Comparison of ENCODE assay signal across 11 mouse cellular contexts in genomic region chr13:34050479-34050878, GRCm38 (mm10). TPM values are rescaled to one million over a fixed set of nuclear protein-coding genes. Genes with fewer than 3 reads are reported as not detected.
DNase-seq lines count a peak whose midpoint lies in the region; ATAC-seq and TF ChIP-seq lines count a peak whose summit lies in the region.
"Had no signal": no experiment of that assay in that cellular context is flagged by ENCODE, and none has a peak within 500 bp of the region (broad histone marks: within the 10 kb centered on the region; RNA-seq: fewer than 3 reads in every experiment).

No protein-coding gene starts in this region.

- no peaks in the 10 kb centered on the region for H3K9me3 ChIP-seq in heart, embryonic 10.5 days
- H3K9me3 ChIP-seq in midbrain, embryonic 11.5 days (ENCODE audit: control insufficient read depth, low read length) = no peaks in the 10 kb centered on the region

- no peak overlapping the region for H3K27ac ChIP-seq in heart, embryonic 10.5 days
- no peak overlapping the region for H3K27ac ChIP-seq in left cerebral cortex, adult 2 months
- no peak overlapping the region for H3K27ac ChIP-seq in midbrain, embryonic 11.5 days (ENCODE audit: low read depth, low read length)
- H3K27ac ChIP-seq: liver, embryonic 14.5 days had no signal

- no peak for ATAC-seq in midbrain, embryonic 11.5 days (ENCODE audit: low FRiP score)

- DNase-seq in heart, embryonic 10.5 days (ENCODE audit: low spot score) = peak; percentile 50
- no peak for DNase-seq in heart, adult 8-10 months (ENCODE audit: low spot score)
- peak; percentile 44 to 51 for DNase-seq in adrenal gland, postnatal 36 days
- peak; percentile 46 to 56 for DNase-seq in left cerebral cortex, adult 2 months (ENCODE audit: extremely low spot score in 1 of 2, low spot score in 2 of 2)
- peak; percentile 34 for DNase-seq in right cerebral cortex, postnatal 14 days
- no peak for DNase-seq in cerebellum, adult 11 months
- no peak for DNase-seq in midbrain, embryonic 11.5 days (ENCODE audit: low spot score, missing footprints)
- DNase-seq: gastrocnemius, postnatal 10 days; layer of hippocampus, postnatal 36 days had no signal

- 92% methylated on average over 8 of the region's 8 CpGs for WGBS in heart, embryonic 10.5 days
- 94% methylated on average over 8 of the region's 8 CpGs for WGBS in midbrain, embryonic 11.5 days

- peaks cover 54% of the 10 kb centered on the region for H3K36me3 ChIP-seq in heart, embryonic 10.5 days
- H3K36me3 ChIP-seq in midbrain, embryonic 11.5 days (ENCODE audit: control insufficient read depth, insufficient read depth, low read length) = no peaks in the 10 kb centered on the region

- no peak overlapping the region for H3K4me3 ChIP-seq in heart, embryonic 10.5 days
- H3K4me3 ChIP-seq in left cerebral cortex, adult 2 months = no peak overlapping the region
- no peak overlapping the region for H3K4me3 ChIP-seq in midbrain, embryonic 11.5 days (ENCODE audit: low read depth, low read length)
- H3K4me3 ChIP-seq: erythroblast, embryonic 14.5 days had no signal

- H3K4me1 ChIP-seq in heart, embryonic 10.5 days = 0 out of 2 replicates have a peak, but pooled peaks cover 3% of the 10 kb centered on the region
- H3K4me1 ChIP-seq in midbrain, embryonic 11.5 days (ENCODE audit: control insufficient read depth, insufficient read depth, low read length) = no peaks in the 10 kb centered on the region

- no peaks in the 10 kb centered on the region for H3K27me3 ChIP-seq in heart, embryonic 10.5 days (ENCODE audit: insufficient read depth, poor library complexity, severe bottlenecking)
- no peaks in the 10 kb centered on the region for H3K27me3 ChIP-seq in midbrain, embryonic 11.5 days (ENCODE audit: control insufficient read depth, insufficient read depth, low read length)

- no peak overlapping the region for H3K4me2 ChIP-seq in midbrain, embryonic 11.5 days

- H3K9ac ChIP-seq in midbrain, embryonic 11.5 days (ENCODE audit: low read length) = no peak overlapping the region
- H3K9ac ChIP-seq: liver, embryonic 14.5 days had no signal

- no peak for TF ChIP-seq CTCF in left cerebral cortex, adult 2 months (IDR thresholded peaks at IDR 0.05)

- intact Hi-C loops in left cerebral cortex, adult 2 months (cut with DNase I) = loop anchor here (1.0 kb wide), 1 partner anchor 46 kb away; no protein-coding TSS in a partner anchor

RNA-seq across cellular contexts. Expression of gene Bphl, which starts 13.1 kb away (rescaled TPM):
- polyA plus RNA-seq in heart, embryonic 10.5 days (2016; fragmentation: Nextera tagmentation; extraction: Ambion mirVana) = 41.5 and 45.1 TPM in 2 replicates
- 10 to 100 TPM; 39.1 to 47.7 (median 43.9) TPM for total RNA-seq in heart, adult 8-10 months (2022)
- total RNA-seq in adrenal gland, postnatal 36 days (2021) = 10 to 100 TPM; 89.7 to 98.7 TPM
- 10 to 100 TPM; 41.8 to 45.8 TPM for total RNA-seq in left cerebral cortex, adult 2 months (2021)
- 32.5 and 35.2 TPM in 2 replicates for polyA plus RNA-seq in midbrain, embryonic 11.5 days (2014; fragmentation: Nextera tagmentation; extraction: Ambion mirVana)

RNA-seq across cellular contexts. Expression of gene Tubb2a, which starts 27.3 kb away (rescaled TPM):
- polyA plus RNA-seq in heart, embryonic 10.5 days (2016; fragmentation: Nextera tagmentation; extraction: Ambion mirVana) = 99.4 and 115 TPM in 2 replicates
- 10 to 100 TPM; 29.1 to 49.7 (median 41.1) TPM for total RNA-seq in heart, adult 8-10 months (2022)
- 10 to 100 TPM; 24.6 to 42.9 TPM for total RNA-seq in adrenal gland, postnatal 36 days (2021)
- total RNA-seq in left cerebral cortex, adult 2 months (2021) = 100 to 1,000 TPM; 768 to 774 TPM
- 398 and 417 TPM in 2 replicates for polyA plus RNA-seq in midbrain, embryonic 11.5 days (2014; fragmentation: Nextera tagmentation; extraction: Ambion mirVana)

RNA-seq across cellular contexts. Expression of gene Serpinb6a, which starts 47.9 kb away (rescaled TPM):
- 38.1 and 42.1 TPM in 2 replicates for polyA plus RNA-seq in heart, embryonic 10.5 days (2016; fragmentation: Nextera tagmentation; extraction: Ambion mirVana)
- 100 to 1,000 TPM; 121 to 132 (median 127) TPM for total RNA-seq in heart, adult 8-10 months (2022)
- total RNA-seq in adrenal gland, postnatal 36 days (2021) = 100 to 1,000 TPM; 425 to 528 TPM
- total RNA-seq in left cerebral cortex, adult 2 months (2021) = 10 to 100 TPM; 31.9 to 37.3 TPM
- polyA plus RNA-seq in midbrain, embryonic 11.5 days (2014; fragmentation: Nextera tagmentation; extraction: Ambion mirVana) = 35.7 and 36.1 TPM in 2 replicates

RNA-seq across cellular contexts. Expression of gene Ripk1, which starts 48.3 kb away (rescaled TPM):
- 8.3 and 13.4 TPM in 2 replicates for polyA plus RNA-seq in heart, embryonic 10.5 days (2016; fragmentation: Nextera tagmentation; extraction: Ambion mirVana)
- total RNA-seq in heart, adult 8-10 months (2022) = 1 to 10 TPM; 5.5 to 7.9 (median 6.0) TPM
- total RNA-seq in adrenal gland, postnatal 36 days (2021) = 10 to 100 TPM; 29.9 to 35.4 TPM
- 1 to 10 TPM; 5.8 to 6.9 TPM for total RNA-seq in left cerebral cortex, adult 2 months (2021)
- polyA plus RNA-seq in midbrain, embryonic 11.5 days (2014; fragmentation: Nextera tagmentation; extraction: Ambion mirVana) = 8.2 and 10.0 TPM in 2 replicates

Comparison
In these comparisons a context has a peak if more than half of its experiments do, and no peak if none do; other contexts are left out.
1. DNase-seq: peak in heart, embryonic 10.5 days (single experiment), adrenal gland, postnatal 36 days (2 of 2), left cerebral cortex, adult 2 months (2 of 2) and right cerebral cortex, postnatal 14 days (single experiment); none in heart, adult 8-10 months (single experiment), cerebellum, adult 11 months (single experiment) and midbrain, embryonic 11.5 days (single experiment).
2. RNA of gene Tubb2a, which starts 27.3 kb away (total RNA-seq): 768 to 774 TPM in left cerebral cortex, adult 2 months; 29.1 to 49.7 TPM in heart, adult 8-10 months and 24.6 to 42.9 TPM in adrenal gland, postnatal 36 days; every median in the first group is over 10 times any median in the second.